ENCODE assay signal across 16 mouse cellular contexts in the genomic region with DNA sequence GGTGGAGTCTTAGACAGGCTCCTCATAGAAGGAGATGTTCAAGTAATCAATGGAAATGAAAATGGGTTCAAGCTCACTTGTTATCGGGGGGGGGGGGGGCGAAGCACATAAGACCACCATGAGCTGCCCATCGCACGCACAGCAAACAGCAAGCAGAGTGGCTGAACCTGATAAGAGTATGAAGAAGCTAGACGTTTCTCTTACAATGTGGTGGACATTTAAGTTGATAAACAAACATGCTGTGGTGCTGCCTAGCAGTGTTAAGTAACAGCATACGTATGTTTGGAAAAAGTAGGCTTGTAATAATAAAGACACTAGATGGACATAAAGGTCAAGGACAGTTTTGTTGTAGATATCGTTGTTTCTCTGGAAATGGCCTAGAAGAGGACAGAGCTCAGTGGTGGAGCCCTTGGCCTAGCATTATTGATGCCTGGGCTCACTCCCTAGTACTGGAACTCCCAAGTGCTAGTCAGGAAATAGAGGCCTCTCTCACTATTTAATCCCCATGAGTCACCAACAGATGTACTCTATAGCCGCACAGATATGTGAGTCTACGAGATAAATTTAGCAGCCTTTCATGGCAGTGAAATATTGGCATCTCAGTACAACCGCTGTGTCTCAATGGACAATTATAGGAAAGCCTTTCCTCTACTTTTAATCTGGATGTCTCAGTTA. TPM values are rescaled to one million over a fixed set of nuclear protein-coding genes. Genes with fewer than 3 reads are reported as not detected.
DNase-seq lines count a peak whose midpoint lies in the region; ATAC-seq and TF ChIP-seq lines count a peak whose summit lies in the region.
"Had no signal": no experiment of that assay in that cellular context is flagged by ENCODE, and none has a peak within 500 bp of the region (broad histone marks: within the 10 kb centered on the region; RNA-seq: fewer than 3 reads in every experiment).

No protein-coding gene starts in this region.

- H3ac ChIP-seq in myocyte (ENCODE audit: control insufficient read depth, insufficient read length): no peak overlapping the region

- intact Hi-C loops in gastrocnemius, adult 2 months (cut with DNase I): no loop called here

- H3K27me3 ChIP-seq in lung, postnatal 0 days (replicated peaks; ENCODE audit: insufficient read depth, low read length): no peaks in the 10 kb centered on the region
- H3K27me3 ChIP-seq in intestine, embryonic 16.5 days (replicated peaks; ENCODE audit: control insufficient read depth, insufficient read depth, low read length): no peaks in the 10 kb centered on the region
- H3K27me3 ChIP-seq in myocyte (ENCODE audit: control insufficient read depth, insufficient read depth, insufficient read length): no peaks in the 10 kb centered on the region
- no peaks in the 10 kb centered on the region for H3K27me3 ChIP-seq in forebrain, embryonic 12.5 days
- H3K27me3 ChIP-seq: hindbrain, embryonic 13.5 days; midbrain, embryonic 12.5 days; neural tube, embryonic 13.5 days had no signal

- H3K4me1 ChIP-seq in lung, postnatal 0 days (ENCODE audit: insufficient read depth, low read depth, low read length): no peaks in the 10 kb centered on the region
- 0 out of 2 replicates have a peak, but pooled peaks cover 2% of the 10 kb centered on the region for H3K4me1 ChIP-seq in intestine, embryonic 16.5 days (ENCODE audit: control insufficient read depth, insufficient read depth, low read length)
- no peaks in the 10 kb centered on the region for H3K4me1 ChIP-seq in forebrain, embryonic 12.5 days
- H3K4me1 ChIP-seq: hindbrain, embryonic 13.5 days; midbrain, embryonic 12.5 days; neural tube, embryonic 13.5 days had no signal

- TF ChIP-seq POLR2A in myocyte (IDR thresholded peaks at IDR 0.05; ENCODE audit: insufficient read length, low read depth): no peak

- no peak overlapping the region for H3K4me3 ChIP-seq in gastrocnemius, adult 2 months
- no peak overlapping the region for H3K4me3 ChIP-seq in lung, postnatal 0 days (ENCODE audit: low read depth, low read length)
- no peak overlapping the region for H3K4me3 ChIP-seq in intestine, embryonic 16.5 days (ENCODE audit: low read length)
- H3K4me3 ChIP-seq in myocyte: no peak overlapping the region
- no peak overlapping the region for H3K4me3 ChIP-seq in forebrain, embryonic 12.5 days (replicated peaks)
- H3K4me3 ChIP-seq: hindbrain, embryonic 13.5 days; midbrain, embryonic 12.5 days; neural tube, embryonic 13.5 days had no signal

- H3K27ac ChIP-seq in gastrocnemius, adult 2 months: peak overlapping the region; percentile 86
- no peak overlapping the region for H3K27ac ChIP-seq in lung, postnatal 0 days (ENCODE audit: low read length)
- no peak overlapping the region for H3K27ac ChIP-seq in intestine, embryonic 16.5 days (ENCODE audit: low read length)
- no peak overlapping the region for H3K27ac ChIP-seq in forebrain, embryonic 12.5 days
- H3K27ac ChIP-seq: hindbrain, embryonic 13.5 days; kidney, postnatal 0 days; midbrain, embryonic 12.5 days; neural tube, embryonic 13.5 days had no signal

- 61% methylated on average over 10 of the region's 10 CpGs for WGBS in lung, postnatal 0 days
- 72% methylated on average over 10 of the region's 10 CpGs for WGBS in intestine, embryonic 16.5 days
- 93% methylated on average over 10 of the region's 10 CpGs for WGBS in forebrain, embryonic 12.5 days

- peak; percentile 53 for ATAC-seq in lung, postnatal 0 days
- ATAC-seq in intestine, embryonic 16.5 days: peak; percentile 54; the same call in 1 of the 2 replicates
- no peak for ATAC-seq in forebrain, embryonic 12.5 days (ENCODE audit: low FRiP score)
- ATAC-seq: Patski had no signal

- H3K9ac ChIP-seq in lung, postnatal 0 days (replicated peaks; ENCODE audit: low read depth): no peak overlapping the region
- H3K9ac ChIP-seq in intestine, embryonic 16.5 days (ENCODE audit: low read depth, low read length): no peak overlapping the region
- H3K9ac ChIP-seq in forebrain, embryonic 12.5 days: no peak overlapping the region
- H3K9ac ChIP-seq: hindbrain, embryonic 13.5 days; midbrain, embryonic 12.5 days; neural tube, embryonic 13.5 days had no signal

- no peaks in the 10 kb centered on the region for H3K79me2 ChIP-seq in myocyte (ENCODE audit: control insufficient read depth, insufficient read depth)

- H3K36me3 ChIP-seq in lung, postnatal 0 days (ENCODE audit: insufficient read depth, low read length): no peaks in the 10 kb centered on the region
- H3K36me3 ChIP-seq in intestine, embryonic 16.5 days (ENCODE audit: control insufficient read depth, insufficient read depth, low read length): no peaks in the 10 kb centered on the region
- no peaks in the 10 kb centered on the region for H3K36me3 ChIP-seq in myocyte (ENCODE audit: control insufficient read depth, insufficient read depth)
- no peaks in the 10 kb centered on the region for H3K36me3 ChIP-seq in forebrain, embryonic 12.5 days (replicated peaks)
- H3K36me3 ChIP-seq: hindbrain, embryonic 13.5 days; midbrain, embryonic 12.5 days; neural tube, embryonic 13.5 days had no signal

- H3K4me2 ChIP-seq in lung, postnatal 0 days (replicated peaks; ENCODE audit: low read depth, low read length): no peak overlapping the region
- H3K4me2 ChIP-seq in intestine, embryonic 16.5 days (ENCODE audit: low read depth, low read length): no peak overlapping the region
- H3K4me2 ChIP-seq in myocyte (ENCODE audit: low read depth): peak overlapping the region; percentile 50
- no peak overlapping the region for H3K4me2 ChIP-seq in forebrain, embryonic 12.5 days
- H3K4me2 ChIP-seq: hindbrain, embryonic 13.5 days; midbrain, embryonic 12.5 days; neural tube, embryonic 13.5 days had no signal

- no peak for TF ChIP-seq EP300 in lung, postnatal 0 days (IDR thresholded peaks at IDR 0.05)

- no peak for DNase-seq in gastrocnemius, adult 2 months
- no peak for DNase-seq in gastrocnemius, adult 8-10 months (ENCODE audit: low spot score in 2 of 2)
- DNase-seq in lung, postnatal 0 days (ENCODE audit: low spot score): peak; percentile 59
- DNase-seq in lung, postnatal 4 days: no peak
- no peak for DNase-seq in urinary bladder, adult 2 months (ENCODE audit: low spot score)
- DNase-seq: adrenal gland, adult 8-10 months; gastrocnemius, postnatal 14 days; thymus, postnatal 4 days had no signal

- TF ChIP-seq CTCF in gastrocnemius, adult 2 months (IDR thresholded peaks at IDR 0.05): no peak
- TF ChIP-seq CTCF in lung, postnatal 0 days (IDR thresholded peaks at IDR 0.05): no peak

- no peaks in the 10 kb centered on the region for H3K9me3 ChIP-seq in lung, postnatal 0 days (ENCODE audit: low read length)
- H3K9me3 ChIP-seq in intestine, embryonic 16.5 days (ENCODE audit: control insufficient read depth, low read length): peaks cover 5% of the 10 kb centered on the region; the same call in 1 of the 2 replicates
- no peaks in the 10 kb centered on the region for H3K9me3 ChIP-seq in forebrain, embryonic 12.5 days
- H3K9me3 ChIP-seq: hindbrain, embryonic 13.5 days; midbrain, embryonic 12.5 days had no signal

TF ChIP-seq in myocyte, 11 proteins besides CTCF, POLR2A, EP300 and RAD21:
- TF ChIP-seq TCF3 (IDR thresholded peaks at IDR 0.05; ENCODE audit: insufficient read length, low read depth) (no peak), USF1 (IDR thresholded peaks at IDR 0.05; ENCODE audit: low read depth) (no peak), TCF12 (IDR thresholded peaks at IDR 0.05; ENCODE audit: insufficient read depth, poor library complexity, severe bottlenecking) (no peak), MYOG (IDR thresholded peaks at IDR 0.05; ENCODE audit: control insufficient read depth in 1 of 3, insufficient read depth in 1 of 3, insufficient read length in 2 of 3, low read depth in 2 of 3) (peak in 1 of 3 experiments; percentile 24), POLR2AphosphoS2 (IDR thresholded peaks at IDR 0.05; ENCODE audit: insufficient read length, low read depth) (no peak), MYOD1 (IDR thresholded peaks at IDR 0.05; ENCODE audit: control insufficient read depth in 1 of 3, insufficient read length in 2 of 3, low read depth in 2 of 3) (peak in 1 of 3 experiments; percentile 37)

RNA-seq across cellular contexts. Expression of a gene that starts 14.0 kb away (rescaled TPM):
- total RNA-seq in gastrocnemius, adult 2 months (2021): 100 to 1,000 TPM; 165 to 223 TPM
- total RNA-seq in gastrocnemius, adult 8-10 months (2022): 100 to 1,000 TPM; 165 to 198 (median 183) TPM
- polyA plus RNA-seq in lung, postnatal 0 days (2015; fragmentation: Nextera tagmentation; extraction: Ambion mirVana): 51.5 and 55.4 TPM in 2 replicates
- 70.4 and 73.4 TPM in 2 replicates for polyA plus RNA-seq in intestine, embryonic 16.5 days (2015; fragmentation: Nextera tagmentation; extraction: Ambion mirVana)
- polyA plus RNA-seq in myocyte (2012; fragmentation: generic; extraction: Trizol): 50.1 TPM
- polyA plus RNA-seq in forebrain, embryonic 12.5 days (2016; fragmentation: Nextera tagmentation; extraction: Ambion mirVana): 106 and 108 TPM in 2 replicates
- polyA plus RNA-seq in urinary bladder, adult 2 months (2012; rRNA removed): 55.2 and 63.3 TPM in 2 replicates
